Mouse (Mus musculus) testis, postnatal 10 days (tissue): ENCODE measurements around the gene Cenpt.
A peak's percentile ranks its signal among the peaks of the same experiment; 100 is the strongest.

Experiments used
- DNase-seq: peaks from one replicate; pipeline ENCODE4 v3.0.0; 2021; ENCODE audit warnings: low spot score

The Cenpt gene

DNA sequence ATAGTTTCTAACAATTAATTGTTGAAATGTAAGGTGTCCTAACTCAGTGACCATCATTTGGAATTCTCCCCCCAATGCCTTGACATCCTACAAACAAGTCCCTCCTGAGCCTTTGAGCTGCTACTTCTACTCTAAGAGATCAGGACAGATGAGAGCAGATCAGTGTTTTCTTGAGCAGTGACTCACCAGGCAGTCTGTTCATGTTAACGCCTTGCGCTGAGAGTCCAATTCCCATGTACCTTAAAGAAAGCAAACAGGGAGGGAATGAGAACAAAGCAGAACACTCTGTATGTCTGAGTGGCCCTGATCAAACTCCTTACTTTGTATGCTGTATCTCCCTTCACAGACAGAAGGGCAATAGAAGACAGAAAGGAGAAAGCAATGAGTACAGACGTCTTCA, 47.7 kb downstream of the Cenpt start:
- no peak for DNase-seq

- no peak for DNase-seq
Observed at GRCm38 (mm10) chr8:105804797-105805196, 48.3 kb downstream of the Cenpt start.

GRCm38 (mm10) chr8:105801153-105801904, 51.7 kb downstream of the Cenpt start:
- no peak for DNase-seq

DNA sequence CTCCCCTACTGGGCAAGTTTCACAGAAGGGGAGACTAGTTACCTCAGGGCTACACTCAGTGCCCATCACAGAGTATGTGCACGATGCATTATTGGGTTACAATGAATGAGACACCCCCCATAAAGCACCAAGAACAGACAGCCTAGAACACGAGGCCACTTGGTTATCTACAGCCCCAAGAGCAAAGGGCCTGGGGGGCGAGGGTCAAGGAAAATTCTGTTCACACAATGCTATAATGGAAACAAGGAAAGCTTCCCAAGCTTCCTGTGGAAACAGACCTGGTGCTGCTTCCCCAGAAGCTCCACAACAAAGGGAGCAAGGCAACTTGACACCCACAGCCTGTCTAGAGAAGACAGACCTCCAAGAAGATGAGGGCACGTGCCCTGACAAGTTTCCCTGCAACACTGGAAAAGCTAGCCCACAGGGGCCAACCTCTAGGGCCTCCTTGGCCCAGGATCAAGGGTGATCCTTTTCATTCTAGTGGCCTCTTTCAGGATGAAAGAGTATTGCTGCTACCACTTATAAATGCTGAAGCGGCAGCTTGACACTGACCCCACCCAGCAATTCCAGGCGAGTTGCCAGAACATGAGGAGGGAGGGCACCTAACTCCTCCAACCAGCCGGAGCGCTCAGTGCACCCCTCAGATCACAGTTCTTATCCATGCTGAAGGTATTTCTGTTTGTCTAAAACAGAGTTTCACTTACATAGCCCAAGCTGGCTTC, 53.8 kb downstream of the Cenpt start:
- DNase-seq, result peak; percentile 82

GRCm38 (mm10) chr8:105798408-105798807, 54.7 kb downstream of the Cenpt start:
- no peak for DNase-seq

DNA sequence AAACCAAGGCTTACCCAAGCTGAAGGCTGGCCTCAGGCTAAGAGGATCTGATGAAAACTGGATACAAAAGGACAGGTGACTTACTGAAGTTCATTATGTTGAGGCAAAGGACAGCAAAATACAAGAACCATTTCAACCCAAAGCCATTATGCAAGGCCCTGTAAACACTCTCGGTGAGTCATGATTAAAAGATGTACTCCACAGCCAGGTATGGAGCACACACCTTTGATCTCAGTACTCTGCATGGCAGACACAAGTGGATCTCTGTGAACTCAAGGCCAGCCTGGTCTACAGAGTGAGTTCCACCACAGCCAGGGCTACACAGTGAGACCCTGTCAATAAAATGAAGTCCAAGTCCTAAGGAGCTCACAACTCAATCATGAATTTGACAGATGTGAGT, 57.3 kb downstream of the Cenpt start:
- DNase-seq, result no peak
